Mouse (Mus musculus): ENCODE measurements around the gene Ybx2.
A peak's percentile ranks its signal among the peaks of the same experiment; 100 is the strongest.
"Not testable (repeated sequence)": the region's sequence is repeated elsewhere in the genome, so short reads cannot be mapped to it uniquely, and the experiment has no call there.

Ybx2 gene

DNA sequence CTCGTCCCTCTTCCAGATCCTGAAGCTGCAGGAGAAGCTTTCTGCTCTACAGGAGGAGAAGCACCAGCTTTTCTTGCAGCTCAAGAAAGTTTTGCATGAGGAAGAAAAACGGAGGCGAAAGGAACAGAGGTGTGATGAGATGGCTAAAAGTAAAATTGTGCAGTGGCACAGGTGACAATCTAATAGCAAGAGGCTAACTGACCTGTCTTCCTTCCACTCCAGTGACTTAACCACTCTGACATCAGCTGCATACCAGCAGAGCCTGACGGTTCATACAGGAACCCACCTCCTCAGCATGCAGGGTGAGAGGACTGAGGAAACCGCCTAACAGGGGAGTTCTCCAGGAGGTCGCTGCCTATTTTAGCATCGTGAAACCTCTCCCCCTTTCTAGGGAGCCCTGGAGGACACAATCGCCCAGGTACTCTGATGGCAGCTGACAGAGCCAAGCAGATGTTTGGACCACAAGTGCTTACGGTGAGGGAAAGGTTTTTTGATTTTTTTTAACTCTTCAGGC, 20.6 kb upstream of the Ybx2 start:
- no peak for DNase-seq (ENCODE audit: extremely low spot score, low spot score)

DNA sequence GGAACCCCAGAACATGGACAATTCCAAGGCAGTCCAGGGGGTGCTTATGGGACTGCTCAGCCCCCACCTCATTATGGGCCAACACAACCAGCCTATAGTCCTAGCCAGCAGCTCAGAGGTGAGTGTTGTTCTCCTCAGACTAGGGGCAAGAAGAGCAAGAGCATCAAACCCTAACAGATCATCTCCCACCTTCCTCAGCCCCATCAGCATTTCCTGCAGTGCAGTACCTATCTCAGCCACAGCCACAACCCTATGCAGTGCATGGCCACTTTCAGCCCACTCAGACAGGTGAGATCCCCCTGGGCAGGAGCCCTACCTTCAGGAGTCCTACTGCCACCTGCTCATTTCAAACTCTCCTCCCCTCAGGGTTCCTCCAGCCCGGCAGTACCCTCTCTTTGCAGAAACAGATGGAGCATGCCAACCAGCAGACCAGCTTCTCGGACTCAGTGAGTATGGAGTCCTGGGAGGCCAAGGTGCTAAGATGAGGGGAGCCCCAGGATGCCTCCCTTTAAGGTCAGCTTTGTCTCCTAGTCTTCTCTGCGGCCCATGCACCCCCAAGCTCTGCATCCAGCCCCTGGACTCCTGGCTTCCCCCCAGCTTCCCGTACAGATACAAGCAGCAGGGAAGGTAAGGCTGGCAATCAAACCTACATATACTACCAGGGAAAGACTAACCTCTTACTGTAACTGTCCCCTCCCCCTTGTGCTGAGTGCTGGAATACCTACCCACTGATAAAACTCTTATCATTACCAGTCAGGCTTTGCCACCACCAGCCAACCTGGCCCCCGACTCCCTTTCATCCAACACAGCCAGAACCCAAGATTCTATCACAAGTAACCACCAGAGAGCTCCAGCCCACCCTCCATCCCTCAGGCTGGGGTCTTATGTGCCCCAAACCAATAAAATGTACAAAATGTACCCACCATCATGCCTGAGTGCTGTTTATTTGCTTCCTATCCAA, 19.6 kb upstream of the Ybx2 start:
- DNase-seq (ENCODE audit: extremely low spot score, low spot score), result no peak

DNA sequence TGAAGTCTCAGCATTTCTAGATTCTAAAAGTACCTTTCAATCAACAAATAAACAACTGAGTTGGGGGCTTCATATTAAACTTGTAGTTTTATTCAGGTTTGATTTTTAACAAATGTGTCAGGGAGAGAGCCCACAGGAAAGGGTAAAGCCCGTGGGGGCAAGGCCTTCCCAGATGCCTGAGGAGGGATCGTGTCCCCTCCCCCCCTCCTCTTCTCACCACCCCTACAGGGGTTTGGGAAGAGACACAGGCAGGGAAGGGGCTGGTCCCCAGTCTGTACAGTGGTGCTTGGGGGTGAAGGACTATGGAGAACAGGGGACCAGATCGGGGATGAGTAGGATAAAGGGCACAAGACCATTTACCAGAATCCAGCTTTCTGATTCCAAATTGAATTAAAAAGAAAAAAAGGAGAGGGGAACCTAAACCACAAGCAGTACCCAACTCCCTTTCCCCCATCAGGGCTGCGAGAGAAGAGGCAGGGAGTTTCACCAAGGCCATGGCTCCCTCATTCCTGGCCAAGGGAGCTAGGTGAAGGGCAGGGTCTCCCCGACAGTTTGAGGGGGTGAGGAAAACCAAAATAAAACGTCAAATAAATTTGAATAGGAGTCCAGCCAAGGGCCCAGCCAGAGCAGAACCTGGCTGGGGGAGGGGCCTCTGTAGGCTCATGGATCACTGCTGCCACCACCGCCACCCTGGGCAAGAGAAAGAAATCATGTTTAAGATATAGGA, 18.8 kb upstream of the Ybx2 start:
- DNase-seq (ENCODE audit: extremely low spot score, low spot score), result not testable (repeated sequence)

- DNase-seq (ENCODE audit: extremely low spot score, low spot score), result no peak
Measured at GRCm38 (mm10) chr11:69917379-69917948, 18.1 kb upstream of the Ybx2 start.

DNA sequence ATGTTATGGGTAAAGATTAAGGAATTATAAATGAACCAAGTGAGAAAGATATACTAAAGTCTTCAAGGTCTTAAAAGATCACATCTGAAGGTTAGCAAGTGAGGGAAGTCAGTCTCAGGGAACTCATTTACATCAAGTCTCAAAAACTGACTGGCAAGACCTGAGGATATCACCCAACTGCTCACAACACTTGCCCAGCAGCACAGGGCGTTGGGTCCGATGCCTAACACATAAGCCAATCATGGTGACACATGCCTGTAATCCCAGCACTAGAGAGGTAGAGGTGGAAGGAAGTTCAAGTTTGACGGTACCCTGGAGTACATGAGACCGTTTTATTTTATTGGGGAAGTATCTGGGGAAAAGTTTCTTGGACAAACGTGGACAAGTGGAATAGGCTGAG, 17.5 kb upstream of the Ybx2 start:
- no peak for DNase-seq (ENCODE audit: extremely low spot score, low spot score)

- no peak for DNase-seq (ENCODE audit: extremely low spot score, low spot score)
Measured at GRCm38 (mm10) chr11:69919053-69919452, 16.5 kb upstream of the Ybx2 start.

DNA sequence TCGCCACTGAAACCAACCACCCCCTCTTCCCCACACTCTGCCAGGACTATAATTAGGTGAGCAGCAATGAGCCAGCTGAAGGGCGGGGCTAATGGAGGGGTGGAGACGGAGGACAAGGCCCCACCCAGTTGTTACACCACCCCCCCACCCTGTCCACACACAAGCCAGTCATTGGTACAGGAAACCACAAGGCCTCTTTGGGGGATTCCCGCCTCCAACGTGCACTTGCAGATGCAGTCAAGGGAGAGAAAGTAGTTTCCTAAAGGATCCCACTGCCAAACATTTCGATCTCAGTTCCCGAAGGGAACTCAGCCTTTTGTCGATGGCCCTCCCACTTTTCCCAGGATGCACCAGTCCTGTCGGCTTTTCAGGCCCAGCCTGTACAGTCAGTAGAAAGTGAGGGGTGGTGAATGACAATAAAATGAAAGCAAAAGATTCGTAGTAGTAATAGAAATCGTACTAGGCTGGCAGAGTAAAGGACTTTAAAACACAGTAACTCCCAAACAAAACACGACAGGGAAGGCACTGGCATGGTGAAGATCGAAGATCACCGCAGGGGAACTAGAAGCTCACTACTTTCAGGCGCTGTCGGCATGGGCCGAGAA, 15.8 kb upstream of the Ybx2 start:
- peak; percentile 57 for DNase-seq (ENCODE audit: extremely low spot score, low spot score)

DNA sequence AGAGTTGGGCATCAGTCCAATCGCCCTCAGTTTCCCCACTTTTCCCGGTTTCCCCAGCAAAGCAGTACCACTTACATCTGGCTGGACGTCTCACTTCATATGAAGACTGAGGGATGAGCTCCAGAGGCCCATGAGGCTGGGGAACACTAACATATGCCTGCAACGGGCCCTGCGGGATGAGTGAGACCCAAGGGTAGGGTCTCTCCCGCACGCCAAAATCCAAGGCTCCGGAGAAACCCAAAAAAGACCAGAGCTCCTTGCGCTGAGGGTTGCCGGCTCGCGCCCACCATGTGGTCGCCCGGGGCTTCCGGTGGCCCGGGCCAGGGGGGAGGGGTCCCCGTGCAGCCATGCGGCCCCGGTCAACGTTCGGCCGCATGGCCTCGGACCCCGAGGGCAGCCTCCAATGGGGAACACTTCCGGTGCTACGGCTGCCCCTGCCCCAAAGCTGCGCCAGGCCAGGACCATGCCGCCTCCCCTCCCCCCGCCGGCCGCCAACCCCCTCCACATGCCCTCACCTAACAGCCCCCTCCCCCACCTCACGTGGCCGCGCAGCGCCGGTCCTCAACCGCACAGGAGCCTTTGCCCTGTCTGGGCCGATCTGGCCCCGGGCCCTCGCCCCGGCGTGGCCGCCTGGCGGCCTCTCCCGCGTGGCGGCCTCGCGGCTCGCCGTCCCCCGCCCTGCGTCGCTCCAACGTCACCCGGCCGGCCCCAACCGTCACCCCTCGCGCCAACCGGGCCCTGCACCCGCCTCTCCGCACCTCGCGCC, 15.1 kb upstream of the Ybx2 start:
- DNase-seq (ENCODE audit: extremely low spot score, low spot score), result peak; percentile 60

DNA sequence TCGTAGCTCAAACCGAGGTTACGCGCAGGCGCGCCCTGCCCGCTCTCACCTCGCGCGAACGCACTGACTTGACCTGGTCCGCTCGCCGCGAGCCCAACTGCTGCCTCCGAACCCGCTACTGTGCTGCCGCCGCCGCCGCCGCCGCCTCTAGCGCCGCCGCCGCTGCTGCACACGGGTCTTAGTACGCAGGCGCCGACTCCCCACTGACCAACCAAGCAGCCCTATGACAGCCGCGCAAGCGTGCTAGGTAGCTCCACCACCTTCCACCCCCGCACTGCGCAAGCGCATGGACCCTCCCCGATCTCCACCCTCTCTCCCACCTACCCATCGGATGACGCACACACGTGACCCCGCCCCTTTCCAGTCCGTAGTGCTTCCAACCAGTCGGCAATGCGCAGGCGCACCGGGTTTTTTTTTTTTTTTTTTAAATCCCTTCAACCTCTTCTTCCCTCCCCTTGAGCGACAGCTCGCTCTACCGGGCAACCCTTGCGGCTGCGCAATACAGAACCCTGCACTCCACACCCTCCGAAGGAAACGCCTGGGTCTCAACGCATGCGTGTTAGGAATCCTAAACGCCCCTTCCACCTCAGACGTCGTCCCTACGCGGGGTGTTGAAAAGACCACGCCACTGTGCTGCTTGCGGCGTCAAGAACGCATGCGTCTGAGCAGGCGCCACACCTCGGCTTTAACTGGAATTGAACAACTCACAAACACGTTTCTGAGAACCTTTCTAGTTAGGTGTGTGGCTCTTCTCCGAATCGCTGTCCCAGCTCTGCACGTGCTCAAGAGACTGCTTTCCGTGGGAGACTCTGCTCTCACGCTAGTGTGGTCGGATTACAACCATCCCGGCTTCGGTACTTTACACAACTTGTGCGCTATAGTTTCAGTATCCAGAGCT, 14.2 kb upstream of the Ybx2 start, which contains the start of gene Eif5a:
Gene Eif5a, minus strand, starts transcription at position 845 of the 898 bp plus-strand sequence.
- DNase-seq (ENCODE audit: extremely low spot score, low spot score), result peak; percentile 100

- DNase-seq (ENCODE audit: extremely low spot score, low spot score), result no peak
Measured at GRCm38 (mm10) chr11:69922012-69922756, 13.4 kb upstream of the Ybx2 start.

DNA sequence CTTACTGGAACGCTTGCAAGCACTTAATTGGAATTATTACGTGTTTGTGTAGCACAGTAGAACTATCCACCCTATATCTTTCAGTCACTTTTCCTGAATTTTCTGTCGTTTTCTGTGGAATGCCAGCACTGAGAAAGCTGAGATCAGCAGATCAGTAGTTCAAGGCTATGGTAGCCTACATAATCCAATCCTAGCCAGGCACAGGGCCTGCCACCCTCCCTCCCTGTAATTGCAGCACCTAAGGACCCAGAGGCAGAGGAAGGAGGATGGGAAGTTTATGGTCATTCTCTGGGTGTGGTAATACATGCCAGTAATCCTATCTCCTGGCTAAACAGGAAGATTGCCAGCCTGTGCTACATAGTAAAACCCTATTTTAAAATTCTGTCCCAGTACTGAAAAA, 12.8 kb upstream of the Ybx2 start:
- no peak for DNase-seq (ENCODE audit: extremely low spot score, low spot score)

GRCm38 (mm10) chr11:69927501-69927900, 8.1 kb upstream of the Ybx2 start:
- no peak for DNase-seq (ENCODE audit: extremely low spot score, low spot score)

- no peak for DNase-seq (ENCODE audit: extremely low spot score, low spot score)
Measured at GRCm38 (mm10) chr11:69929712-69930111, 5.9 kb upstream of the Ybx2 start.

- DNase-seq (ENCODE audit: extremely low spot score, low spot score), result not testable (repeated sequence)
Measured at GRCm38 (mm10) chr11:69930176-69930575, 5.4 kb upstream of the Ybx2 start.

DNA sequence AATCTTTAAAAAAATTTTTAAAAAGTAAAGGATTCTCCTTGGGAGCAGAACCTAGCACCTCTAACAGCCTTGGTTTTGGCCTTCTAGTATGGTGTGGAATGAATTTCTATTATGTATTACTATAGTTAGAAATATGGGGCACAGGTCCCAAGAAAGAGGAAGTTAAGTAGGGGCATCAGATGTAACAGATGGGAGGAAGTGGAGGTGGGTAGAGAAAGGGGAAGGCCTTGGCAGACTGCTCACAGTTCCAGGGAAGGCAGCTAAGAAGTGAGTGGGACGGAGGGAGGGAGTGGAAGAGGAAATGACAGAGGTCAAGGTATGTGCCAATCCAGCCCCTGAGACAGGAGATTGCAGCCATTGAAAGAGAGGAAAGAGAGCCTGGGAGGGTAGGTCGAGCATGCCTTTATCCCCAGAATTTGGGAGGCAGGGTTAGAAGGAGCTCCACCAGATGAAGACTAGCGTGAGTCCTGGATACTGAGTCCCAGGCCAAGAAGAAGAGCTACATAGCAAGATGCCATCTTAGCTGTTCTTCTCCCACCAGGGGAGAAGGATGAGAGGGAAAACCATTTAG, 4.5 kb upstream of the Ybx2 start:
- DNase-seq (ENCODE audit: extremely low spot score, low spot score), result no peak

GRCm38 (mm10) chr11:69931769-69932168, 3.8 kb upstream of the Ybx2 start:
- no peak for DNase-seq (ENCODE audit: extremely low spot score, low spot score)

DNA sequence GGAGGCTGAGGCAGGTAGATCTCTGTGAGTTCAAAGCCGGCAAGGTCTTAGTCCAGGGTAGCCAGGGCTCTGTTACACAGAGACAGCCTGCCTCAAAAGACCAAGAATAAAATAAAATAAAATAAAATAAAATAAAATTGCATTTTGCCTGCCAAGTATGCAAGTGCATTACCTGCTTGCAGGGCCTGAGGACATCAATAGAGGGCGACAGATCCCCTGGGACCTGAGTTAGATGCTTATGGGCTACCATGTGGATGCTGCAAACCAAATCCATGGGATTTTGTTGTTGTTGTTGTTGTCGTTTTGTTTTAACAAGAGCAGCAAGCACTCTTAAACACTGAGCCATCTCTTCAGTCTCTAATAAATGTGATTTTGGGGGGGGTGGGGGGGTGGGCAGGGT, 3.3 kb upstream of the Ybx2 start:
- DNase-seq (ENCODE audit: extremely low spot score, low spot score), result no peak

DNA sequence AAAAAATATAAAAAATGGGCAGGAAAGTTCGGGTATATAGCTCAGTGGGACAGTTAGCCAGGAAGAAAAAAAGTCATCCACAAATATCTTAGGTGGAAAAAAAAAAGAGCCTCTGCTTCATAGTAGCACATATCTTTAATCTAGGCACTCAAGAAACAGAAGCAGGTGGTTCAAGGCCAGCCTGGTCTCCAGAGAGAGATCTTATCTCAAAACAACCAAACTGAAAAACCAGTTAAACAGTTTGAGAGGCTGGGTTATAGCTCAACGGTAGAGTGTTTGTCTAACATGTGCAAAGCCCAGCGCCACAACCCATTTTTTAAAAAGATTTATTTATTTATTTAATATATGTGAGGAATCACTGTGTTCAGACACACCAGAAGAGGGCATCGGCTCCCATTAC, 2.5 kb upstream of the Ybx2 start:
- DNase-seq (ENCODE audit: extremely low spot score, low spot score), result no peak

DNA sequence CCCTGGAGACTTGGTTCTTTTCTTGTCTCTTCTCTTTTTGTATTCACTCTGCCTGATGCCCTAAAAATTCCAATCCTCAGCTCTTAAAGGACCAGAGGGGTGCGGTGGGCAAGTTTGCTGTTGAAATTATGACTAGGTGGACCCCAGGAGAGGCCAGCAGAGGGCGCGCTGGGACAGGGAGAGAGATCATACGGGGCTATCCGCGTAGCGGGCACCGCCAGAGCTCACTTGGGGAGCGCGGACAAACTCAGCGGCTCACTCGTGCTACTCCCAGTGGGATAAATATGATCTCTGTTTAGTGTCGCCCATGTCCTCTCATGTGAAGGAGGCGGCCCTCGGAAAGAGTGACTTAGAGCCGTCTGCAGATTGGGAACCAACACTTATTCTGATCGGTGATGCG, 1.4 kb upstream of the Ybx2 start:
- DNase-seq (ENCODE audit: extremely low spot score, low spot score), result peak; percentile 96

Measured in neural tube, embryonic 10.5 days (tissue).